Mouse (Mus musculus) erythroblast, adult 5-6 weeks (primary cell): Measurements from ENCODE around the gene Ccdc103. TPM values are rescaled to one million over a fixed set of nuclear protein-coding genes. Genes with fewer than 3 reads are reported as not detected.

Source experiments
- total RNA-seq, 2 experiments: library from RNA; stranded (forward) in 1 of 2; stranded (reverse) in 1 of 2; fragments of 150-400 nt in 1 of 2; fragments of 200-764, 138-1000 nt in 1 of 2; gene quantifications; 2 replicates each; pipeline versions ENCODE4 v1.2.3 to v1.2.4; 2015 to 2017; ENCODE audit warnings: low replicate concordance in 2 of 2

Gene Ccdc103
- total RNA-seq, 2 experiments from 2014 or later: not detected

Other genes with a start within 250 kb of the Ccdc103 start
- not detected in 2 replicates for gene Meioc, start 217.5 kb upstream of the Ccdc103 start, total RNA-seq (2015; ENCODE audit: low replicate concordance)
- gene Meioc, start 217.5 kb upstream of the Ccdc103 start, total RNA-seq (2017; ENCODE audit: low replicate concordance): not detected in 2 replicates
- gene Ccdc43, start 183.4 kb upstream of the Ccdc103 start, total RNA-seq (2015; ENCODE audit: low replicate concordance): 4.4 and 8.1 TPM in 2 replicates
- gene Ccdc43, start 183.4 kb upstream of the Ccdc103 start, total RNA-seq (2017; ENCODE audit: low replicate concordance): 2.9 and 12.0 TPM in 2 replicates
- gene Adam11, start 119.8 kb upstream of the Ccdc103 start, total RNA-seq (2015; ENCODE audit: low replicate concordance): not detected in 2 replicates
- not detected in 2 replicates for gene Adam11, start 119.8 kb upstream of the Ccdc103 start, total RNA-seq (2017; ENCODE audit: low replicate concordance)
- not detected in 2 replicates for gene Gjc1, start 61.5 kb upstream of the Ccdc103 start, total RNA-seq (2015; ENCODE audit: low replicate concordance)
- 0.09 TPM in 1 of 2 replicates, not detected in the other for gene Gjc1, start 61.5 kb upstream of the Ccdc103 start, total RNA-seq (2017; ENCODE audit: low replicate concordance)
- not detected in 2 replicates for gene Higd1b, start 45.4 kb upstream of the Ccdc103 start, total RNA-seq (2015; ENCODE audit: low replicate concordance)
- gene Higd1b, start 45.4 kb upstream of the Ccdc103 start, total RNA-seq (2017; ENCODE audit: low replicate concordance): not detected in 2 replicates
- gene Eftud2, start 219 bp upstream of the Ccdc103 start, total RNA-seq (2015; ENCODE audit: low replicate concordance): 49.8 and 53.9 TPM in 2 replicates
- 45.0 and 54.5 TPM in 2 replicates for gene Eftud2, start 219 bp upstream of the Ccdc103 start, total RNA-seq (2017; ENCODE audit: low replicate concordance)
- not detected in 2 replicates for gene Fam187a, start 4.0 kb downstream of the Ccdc103 start, total RNA-seq (2015; ENCODE audit: low replicate concordance)
- not detected in 2 replicates for gene Fam187a, start 4.0 kb downstream of the Ccdc103 start, total RNA-seq (2017; ENCODE audit: low replicate concordance)
- gene Gfap, start 19.7 kb downstream of the Ccdc103 start, total RNA-seq (2015; ENCODE audit: low replicate concordance): 26.9 and 33.2 TPM in 2 replicates
- gene Gfap, start 19.7 kb downstream of the Ccdc103 start, total RNA-seq (2017; ENCODE audit: low replicate concordance): 46.3 and 50.4 TPM in 2 replicates
- 10.4 and 10.7 TPM in 2 replicates for gene Kif18b, start 43.9 kb downstream of the Ccdc103 start, total RNA-seq (2015; ENCODE audit: low replicate concordance)
- 18.1 TPM in 2 replicates for gene Kif18b, start 43.9 kb downstream of the Ccdc103 start, total RNA-seq (2017; ENCODE audit: low replicate concordance)
- gene C1ql1, start 65.5 kb downstream of the Ccdc103 start, total RNA-seq (2015; ENCODE audit: low replicate concordance): not detected in 2 replicates
- not detected in 2 replicates for gene C1ql1, start 65.5 kb downstream of the Ccdc103 start, total RNA-seq (2017; ENCODE audit: low replicate concordance)
- gene Nmt1, start 147.0 kb downstream of the Ccdc103 start, total RNA-seq (2015; ENCODE audit: low replicate concordance): 17.8 and 31.3 TPM in 2 replicates
- gene Nmt1, start 147.0 kb downstream of the Ccdc103 start, total RNA-seq (2017; ENCODE audit: low replicate concordance): 16.9 and 17.3 TPM in 2 replicates
- 16.3 and 25.5 TPM in 2 replicates for gene Dcakd, start 147.1 kb downstream of the Ccdc103 start, total RNA-seq (2015; ENCODE audit: low replicate concordance)
- gene Dcakd, start 147.1 kb downstream of the Ccdc103 start, total RNA-seq (2017; ENCODE audit: low replicate concordance): 6.8 and 26.4 TPM in 2 replicates
- not detected in 2 replicates for gene Plcd3, start 220.5 kb downstream of the Ccdc103 start, total RNA-seq (2015; ENCODE audit: low replicate concordance)
- gene Plcd3, start 220.5 kb downstream of the Ccdc103 start, total RNA-seq (2017; ENCODE audit: low replicate concordance): 0.70 and 1.0 TPM in 2 replicates
- gene Acbd4, start 220.5 kb downstream of the Ccdc103 start, total RNA-seq (2015; ENCODE audit: low replicate concordance): 6.7 and 15.3 TPM in 2 replicates
- gene Acbd4, start 220.5 kb downstream of the Ccdc103 start, total RNA-seq (2017; ENCODE audit: low replicate concordance): 25.0 TPM in 2 replicates
- 14.8 and 15.9 TPM in 2 replicates for gene Hexim1, start 235.0 kb downstream of the Ccdc103 start, total RNA-seq (2015; ENCODE audit: low replicate concordance)
- gene Hexim1, start 235.0 kb downstream of the Ccdc103 start, total RNA-seq (2017; ENCODE audit: low replicate concordance): 27.9 and 36.7 TPM in 2 replicates